Mouse (Mus musculus) layer of hippocampus, adult 2 months (tissue): Measurements from ENCODE around the gene Arid3a. TPM values are rescaled to one million over a fixed set of nuclear protein-coding genes. Genes with fewer than 3 reads are reported as not detected.
A peak's percentile ranks its signal among the peaks of the same experiment; 100 is the strongest.

Source experiments
- DNase-seq, 2 experiments: peaks; one replicate each; pipeline ENCODE4 v3.0.0; 2022; ENCODE audit warnings: low spot score in 2 of 2
- H3K27ac ChIP-seq: fragments of 200-600 bp; 2 replicates; pipeline ENCODE4 v1.8.1; 2022
- H3K4me3 ChIP-seq: fragments of 200-600 bp; 2 replicates; pipeline ENCODE4 v1.8.1; 2022; ENCODE audit warnings: mild to moderate bottlenecking
- CTCF ChIP-seq: fragments of 200-600 bp; conservative IDR thresholded peaks from 2 replicates; pipeline ENCODE4 v1.8.1; 2022; ENCODE audit warnings: antibody characterized with exemption, mild to moderate bottlenecking, moderate library complexity
- total RNA-seq, 2 experiments: library from RNA; stranded (reverse); gene quantifications; 2 replicates each; pipeline ENCODE4 v1.2.3; 2021

The Arid3a gene
- total RNA-seq, 2 experiments from 2014 or later, result 7.5 to 8.5 TPM

DNA sequence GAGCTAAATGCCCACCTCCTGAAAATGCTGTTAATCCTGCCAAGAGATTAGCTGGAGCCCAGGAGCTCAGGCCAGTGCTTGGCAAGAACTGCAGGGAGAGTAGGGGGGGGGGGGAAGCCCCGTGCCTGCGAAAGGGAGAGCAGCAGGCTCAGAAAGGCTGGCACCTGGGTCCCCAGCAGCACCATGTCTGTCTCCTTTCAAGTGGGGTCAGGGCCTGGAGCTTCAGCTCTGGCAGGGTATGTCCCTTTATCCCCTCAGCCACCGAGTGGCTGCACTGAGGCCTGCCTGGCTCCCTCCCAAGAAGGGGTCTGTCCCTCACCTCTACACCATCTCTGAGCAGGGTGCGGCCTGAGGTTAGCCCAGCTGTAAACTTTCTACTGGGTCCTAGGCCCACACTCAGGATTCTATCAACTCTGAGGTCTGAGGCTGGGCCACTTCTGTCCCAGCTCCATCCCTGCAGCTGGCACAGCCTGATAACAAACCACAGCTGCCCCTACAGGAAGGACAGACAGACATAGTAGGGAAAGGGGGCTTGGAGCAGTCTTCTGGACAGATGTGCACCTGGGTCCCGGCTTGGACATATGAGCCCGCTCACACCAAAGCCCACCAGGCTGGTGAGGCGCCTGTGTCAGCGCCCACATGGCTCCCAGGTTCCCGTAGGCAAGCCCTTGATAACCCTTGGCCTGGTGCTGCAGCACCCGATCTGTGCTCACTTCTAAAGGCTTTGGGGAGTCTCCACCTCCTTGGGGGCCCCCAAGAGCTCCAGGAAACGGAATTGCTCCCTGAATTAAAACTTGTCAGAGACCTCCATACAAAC lies 12.5 kb upstream of the Arid3a start:
- no peak for DNase-seq
- Histone ChIP-seq H3K27ac (peak overlapping the region; percentile 43; the same call in 1 of the 2 replicates), H3K4me3 (peak overlapping the region; percentile 90)
- TF ChIP-seq CTCF, result no peak

DNA sequence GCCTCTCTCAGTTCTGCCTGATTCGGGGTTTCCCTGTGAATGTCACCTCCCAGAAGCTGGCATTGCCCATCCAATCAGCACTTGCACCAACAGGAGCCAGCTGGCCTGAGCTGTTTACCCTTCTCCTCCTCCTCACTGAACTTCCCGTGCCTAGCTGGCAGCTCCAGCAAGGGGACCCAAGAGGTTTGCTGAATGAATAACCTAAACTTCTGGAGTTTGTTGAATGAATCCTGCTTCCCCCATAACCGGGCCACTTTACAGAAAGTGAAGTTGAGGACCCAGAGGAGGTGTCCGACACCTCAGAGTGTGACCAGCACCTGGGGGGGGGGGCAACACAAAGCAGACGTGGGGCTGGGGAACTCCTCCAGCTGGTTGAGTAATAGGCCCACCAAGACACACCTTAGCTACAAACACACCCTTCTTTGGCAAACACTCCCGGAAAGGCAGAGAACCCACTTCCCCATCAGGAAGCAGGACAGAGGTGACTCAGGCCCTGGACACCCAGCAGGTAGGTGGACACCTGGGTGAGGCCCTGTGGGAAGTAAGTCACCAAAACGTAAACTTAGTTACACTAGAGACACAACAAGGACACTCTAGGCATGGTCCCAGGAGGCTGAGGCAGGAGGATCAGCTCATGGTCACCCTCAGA lies 11.8 kb upstream of the Arid3a start:
- DNase-seq, result no peak
- Histone ChIP-seq H3K27ac (peak overlapping the region; percentile 97), H3K4me3 (peak overlapping the region; percentile 90)
- TF ChIP-seq CTCF, result no peak

DNA sequence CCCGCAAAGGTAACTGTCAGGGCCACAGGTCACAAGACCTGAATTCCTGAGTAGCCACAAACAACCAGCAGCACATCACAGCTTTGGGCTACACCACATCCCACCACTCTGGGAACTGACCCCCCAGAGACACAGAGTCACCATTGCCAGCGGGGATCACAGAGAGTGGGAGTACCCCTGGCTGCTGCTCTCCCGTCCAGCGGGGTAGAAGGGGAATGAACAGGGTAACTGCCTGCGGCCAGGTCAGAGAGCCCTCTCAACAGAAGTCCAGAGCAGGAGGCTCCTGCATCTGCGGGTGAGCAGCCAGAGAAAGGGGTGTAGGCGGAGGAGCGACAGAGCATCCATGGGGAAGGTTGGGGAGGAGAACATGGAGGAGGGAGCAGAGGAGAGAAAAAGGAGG lies 10.8 kb upstream of the Arid3a start:
- Histone ChIP-seq H3K4me3 (peak overlapping the region; percentile 90), H3K27ac (peak overlapping the region; percentile 97)
- no peak for DNase-seq
- TF ChIP-seq CTCF, result no peak

DNA sequence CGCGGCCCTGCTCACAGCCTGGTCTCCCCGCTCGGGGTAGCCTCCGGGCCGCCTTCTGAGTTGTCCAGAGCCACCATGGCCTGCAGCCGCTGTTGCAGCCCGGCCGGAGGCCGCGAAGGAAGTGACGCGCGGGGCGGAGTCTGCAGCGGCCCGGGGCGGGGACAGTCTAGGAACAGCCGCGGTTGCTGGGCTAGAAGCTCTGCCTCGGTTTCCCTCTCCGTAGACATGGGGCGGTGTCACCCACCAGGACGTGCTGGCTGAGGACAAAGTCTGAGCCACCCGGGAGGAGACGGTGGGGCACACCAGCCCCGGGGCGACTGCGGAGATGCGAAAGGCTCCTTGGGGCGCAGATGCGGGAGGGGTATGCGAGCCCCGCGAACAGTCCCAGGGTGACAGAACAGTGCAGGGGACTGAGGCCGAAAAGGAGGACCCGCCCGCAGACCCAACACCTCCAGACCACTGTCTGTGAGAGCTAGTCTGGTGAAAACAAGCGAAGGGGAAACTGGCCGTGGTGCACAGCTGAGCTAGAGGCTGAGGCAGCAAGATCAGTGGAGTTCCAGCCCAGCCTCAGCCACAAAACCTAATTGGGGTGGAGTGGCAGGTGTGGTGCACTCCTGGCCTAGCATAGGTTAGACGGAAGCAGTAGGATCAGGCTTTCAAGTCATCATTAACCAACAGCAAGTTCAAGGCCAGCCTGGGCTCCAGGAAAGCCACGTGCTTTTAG lies 9.9 kb upstream of the Arid3a start, which contains the start of gene Kiss1r:
TSS of gene Kiss1r (plus strand) at position 164 of the 724 bp plus-strand sequence.
- DNase-seq, result peak; percentile 85 to 87
- Histone ChIP-seq H3K27ac (peak within 1 kb of the TSS; percentile 97), H3K4me3 (peak within 1 kb of the TSS; percentile 90)
- no peak for TF ChIP-seq CTCF

- DNase-seq, result no peak
- no peak for TF ChIP-seq CTCF
Measured at GRCm38 (mm10) chr10:79917532-79918100, 9.2 kb upstream of the Arid3a start.

GRCm38 (mm10) chr10:79918231-79919078 lies 8.4 kb upstream of the Arid3a start:
- Histone ChIP-seq H3K4me3 (peak overlapping the region; percentile 22; the same call in 1 of the 2 replicates), H3K27ac (no peak overlapping the region)
- DNase-seq, result no peak
- no peak for TF ChIP-seq CTCF

More at GRCm38 (mm10) chr10:79917532-79918100, 9.2 kb upstream of the Arid3a start:
- Histone ChIP-seq H3K4me3 (peak overlapping the region; percentile 90), H3K27ac (peak overlapping the region; percentile 97)

DNA sequence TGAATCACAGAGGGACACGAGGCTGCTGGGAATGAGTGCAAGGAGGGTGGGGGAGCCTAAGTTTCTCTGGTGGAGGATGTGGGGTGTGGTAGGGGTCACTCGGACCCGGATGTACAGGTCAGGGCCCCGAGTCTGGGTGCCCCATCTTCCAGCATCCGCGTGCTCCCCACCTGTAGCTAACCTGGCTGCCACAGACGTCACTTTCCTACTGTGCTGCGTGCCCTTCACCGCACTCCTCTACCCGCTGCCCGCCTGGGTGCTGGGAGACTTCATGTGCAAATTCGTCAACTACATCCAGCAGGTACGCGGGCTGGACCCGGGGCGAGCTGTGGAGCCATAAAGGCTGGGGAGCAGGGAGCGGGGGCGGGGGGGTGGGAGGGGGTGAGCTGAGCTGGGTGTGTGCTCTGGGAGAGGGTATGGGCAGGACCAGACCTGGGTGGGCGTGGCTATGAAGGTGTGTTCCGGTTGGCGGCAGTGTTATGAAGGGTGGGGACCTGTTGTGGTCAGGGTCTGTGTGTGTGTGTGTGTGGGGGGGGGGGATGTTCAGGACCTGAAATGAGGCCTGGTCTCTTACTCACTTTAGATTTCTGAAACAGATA lies 7.5 kb upstream of the Arid3a start:
- TF ChIP-seq CTCF, result no peak
- DNase-seq, result no peak
- Histone ChIP-seq H3K4me3 (no peak overlapping the region), H3K27ac (no peak overlapping the region)

GRCm38 (mm10) chr10:79920056-79920890 lies 6.6 kb upstream of the Arid3a start:
- no peak for TF ChIP-seq CTCF
- Histone ChIP-seq H3K27ac (no peak overlapping the region), H3K4me3 (peak overlapping the region; percentile 42; the same call in 1 of the 2 replicates)
- DNase-seq, result no peak

GRCm38 (mm10) chr10:79920958-79921535 lies 5.8 kb upstream of the Arid3a start, which contains the start of gene R3hdm4:
Gene R3hdm4, minus strand, starts transcription at chr10:79921208.
- TF ChIP-seq CTCF, result no peak
- no peak within 1 kb of the TSS for H3K27ac ChIP-seq
- H3K4me3 ChIP-seq, result peak within 1 kb of the TSS; percentile 42
- no peak for DNase-seq

GRCm38 (mm10) chr10:79921572-79921971 lies 5.3 kb upstream of the Arid3a start:
- DNase-seq, result no peak
- Histone ChIP-seq H3K27ac (no peak overlapping the region), H3K4me3 (peak overlapping the region; percentile 32)
- no peak for TF ChIP-seq CTCF
